Mouse (Mus musculus) erythroid progenitor cell, adult 5-6 weeks (primary cell): ENCODE measurements around the gene A730049H05Rik. TPM values are rescaled to one million over a fixed set of nuclear protein-coding genes. Genes with fewer than 3 reads are reported as not detected.

Experiments used
- ATAC-seq: replicated peaks from 2 replicates; pipeline ENCODE4 v1.8.0; 2016; ENCODE audit warnings: moderate number of reproducible peaks, mild to moderate bottlenecking, moderate TSS enrichment, inconsistent platforms; ENCODE audit not compliant: poor library complexity, low FRiP score, severe bottlenecking
- total RNA-seq, 2 experiments: library from RNA; stranded (forward) in 1 of 2; stranded (reverse) in 1 of 2; fragments of 150-400 nt in 1 of 2; fragments of 186-747, 209-891 nt in 1 of 2; gene quantifications; 2 replicates each; pipeline versions ENCODE4 v1.2.3 to v1.2.4; 2015 to 2017; ENCODE audit warnings: low replicate concordance in 2 of 2

A730049H05Rik gene
- total RNA-seq, 2 experiments from 2014 or later, result not detected

- ATAC-seq, result no peak
Measured at GRCm38 (mm10) chr6:92875340-92875739, 59.1 kb downstream of the A730049H05Rik start.

GRCm38 (mm10) chr6:92876121-92876520 is 59.8 kb downstream of the A730049H05Rik start:
- no peak for ATAC-seq

DNA sequence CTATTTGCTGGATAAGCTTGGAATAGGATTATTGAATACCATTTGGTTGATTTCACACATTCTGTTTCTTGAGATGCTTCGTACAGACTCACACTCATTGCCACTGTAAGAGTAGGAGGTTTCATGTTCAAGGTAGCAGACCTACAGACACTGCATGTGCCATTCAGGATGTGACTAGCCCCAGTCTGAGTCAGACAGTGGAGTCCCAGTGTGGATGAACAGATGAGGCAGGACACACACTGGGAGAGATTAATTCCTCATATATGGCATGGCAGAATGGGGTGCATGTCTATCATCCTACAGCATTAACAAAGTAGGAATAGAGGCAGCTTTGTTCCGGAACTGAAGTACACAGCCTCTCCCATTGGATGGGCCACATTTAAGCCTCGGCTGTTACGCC is 61.0 kb downstream of the A730049H05Rik start:
- ATAC-seq, result no peak

DNA sequence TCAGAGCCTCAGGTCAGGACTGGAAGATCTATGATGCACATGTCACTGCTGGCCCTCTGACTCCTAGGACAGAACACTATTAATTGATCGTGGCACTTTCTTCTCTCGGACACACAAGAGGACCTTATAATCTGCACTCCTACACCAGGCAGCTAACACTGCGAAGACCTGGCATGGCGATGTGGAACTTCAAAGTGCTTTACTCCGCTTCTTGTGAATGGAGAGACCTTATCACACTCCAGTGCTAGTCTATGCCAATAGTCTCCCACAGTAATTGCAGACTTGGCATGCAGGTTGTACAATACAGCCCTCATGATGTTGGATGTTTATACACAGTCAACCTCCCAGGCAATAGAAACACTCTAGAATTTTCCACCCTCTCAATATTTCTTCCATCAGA is 62.5 kb downstream of the A730049H05Rik start:
- ATAC-seq, result no peak

- no peak for ATAC-seq
Measured at GRCm38 (mm10) chr6:92879700-92880265, 63.5 kb downstream of the A730049H05Rik start.

GRCm38 (mm10) chr6:92882446-92882845 is 66.2 kb downstream of the A730049H05Rik start:
- no peak for ATAC-seq

DNA sequence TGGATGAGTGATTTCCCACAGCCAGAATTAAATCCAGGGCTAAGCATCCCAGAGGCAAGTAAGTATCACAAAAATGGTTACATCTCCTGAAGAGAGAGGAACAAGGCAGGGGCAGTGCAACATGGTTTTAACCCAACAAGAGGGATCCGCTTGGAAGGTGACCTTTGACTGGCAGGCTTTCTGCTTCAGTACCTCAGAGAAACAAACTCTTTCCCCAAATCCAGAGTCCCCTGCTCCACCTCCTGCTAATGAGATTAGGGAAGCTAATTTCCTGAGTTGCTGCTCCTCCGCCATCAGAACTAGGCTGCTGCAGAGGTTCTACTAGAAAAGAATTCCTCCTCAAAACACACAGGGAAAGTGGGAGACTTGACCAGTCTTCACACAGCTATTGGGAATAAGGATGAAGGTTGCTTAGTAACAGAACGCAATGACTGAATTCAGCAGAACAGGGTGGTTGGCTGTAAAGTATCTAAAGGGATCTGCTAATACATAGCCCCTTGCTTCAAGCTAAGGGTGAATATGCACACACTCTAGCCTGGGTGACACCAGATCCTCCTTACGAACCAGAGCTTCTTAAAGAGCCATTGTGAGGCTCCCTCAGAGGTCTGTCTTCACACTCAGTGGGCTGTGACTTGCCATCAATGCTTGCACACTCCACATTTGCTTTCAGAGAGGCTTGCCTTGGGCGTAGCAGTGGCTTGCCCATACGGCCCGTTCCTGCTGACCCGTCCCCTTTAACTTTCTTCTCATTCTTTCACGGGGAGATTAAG is 67.0 kb downstream of the A730049H05Rik start:
- no peak for ATAC-seq

DNA sequence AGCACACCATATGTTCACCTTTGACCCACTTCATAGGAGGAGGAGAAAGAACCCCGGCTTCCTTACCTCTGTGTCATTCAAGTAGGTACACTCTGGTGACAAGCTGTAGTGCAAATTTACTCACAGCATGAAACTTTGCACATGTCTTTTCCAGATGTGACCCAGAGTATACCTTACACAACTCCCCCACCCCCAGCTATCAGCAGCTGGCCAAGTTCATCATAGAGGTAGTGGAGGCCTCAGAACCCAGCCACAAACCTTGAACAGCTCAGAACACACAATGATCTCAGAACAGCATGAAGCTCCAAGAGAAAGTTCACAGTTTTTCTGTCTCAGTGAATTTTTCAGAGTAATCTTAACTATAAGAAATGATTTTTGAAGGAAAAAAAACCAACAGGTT is 75.3 kb downstream of the A730049H05Rik start:
- ATAC-seq, result no peak

Other genes starting within 250 kb of the A730049H05Rik start
- gene Prickle2, start 110.3 kb upstream of the A730049H05Rik start, total RNA-seq (2015; ENCODE audit: low replicate concordance), result not detected in 2 replicates
- not detected in 2 replicates for gene Prickle2, start 110.3 kb upstream of the A730049H05Rik start, total RNA-seq (2017; ENCODE audit: low replicate concordance)
- not detected in 2 replicates for gene Gm15737, start 52.9 kb downstream of the A730049H05Rik start, total RNA-seq (2015; ENCODE audit: low replicate concordance)
- not detected in 2 replicates for gene Gm15737, start 52.9 kb downstream of the A730049H05Rik start, total RNA-seq (2017; ENCODE audit: low replicate concordance)
- gene Adamts9, start 127.0 kb downstream of the A730049H05Rik start, total RNA-seq (2015; ENCODE audit: low replicate concordance), result not detected in 2 replicates
- gene Adamts9, start 127.0 kb downstream of the A730049H05Rik start, total RNA-seq (2017; ENCODE audit: low replicate concordance), result 0.26 TPM in 1 of 2 replicates, not detected in the other